Mouse (Mus musculus) small intestine, adult 2 months (tissue): Measurements from ENCODE around the gene Krt71.

ENCODE experiments used
- CTCF ChIP-seq: fragments of 200-500 bp; IDR thresholded peaks from 2 replicates; pipeline ENCODE4 v1.5.1; 2012; ENCODE audit warnings: low read depth, mild to moderate bottlenecking, control low read depth, inconsistent platforms, low read length, moderate library complexity, mixed read lengths; ENCODE audit not compliant: insufficient replicate concordance, insufficient read length; ENCODE audit errors: extremely low read depth
- POLR2A ChIP-seq: fragments of 200-500 bp; IDR thresholded peaks from 2 replicates; pipeline ENCODE4 v1.6.1; 2012; ENCODE audit warnings: low read depth, mild to moderate bottlenecking, control low read depth, inconsistent platforms, low read length, moderate library complexity

DNA sequence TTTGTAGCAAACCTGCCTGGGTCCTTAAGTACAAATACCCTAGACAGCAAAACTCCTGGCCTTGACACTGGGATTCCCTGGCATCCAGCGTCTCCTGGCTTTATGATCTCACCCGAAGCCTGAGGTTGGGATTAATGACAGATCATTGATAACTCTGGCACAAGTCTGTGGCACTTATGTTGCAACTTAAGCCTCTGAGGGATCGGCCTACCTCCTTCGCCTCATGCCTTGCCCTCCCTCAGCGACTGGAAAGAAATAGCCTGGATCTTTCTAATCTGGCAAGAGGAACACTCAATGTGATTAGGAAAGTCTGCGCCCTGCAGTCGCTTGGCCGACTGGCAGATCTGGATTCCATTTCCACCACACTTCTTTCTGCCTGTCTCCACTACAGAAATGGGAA, 43.0 kb downstream of the Krt71 start:
- TF ChIP-seq CTCF (no peak), POLR2A (no peak)
